Comparison of ENCODE assay signal across 8 mouse cellular contexts in the genomic region with DNA sequence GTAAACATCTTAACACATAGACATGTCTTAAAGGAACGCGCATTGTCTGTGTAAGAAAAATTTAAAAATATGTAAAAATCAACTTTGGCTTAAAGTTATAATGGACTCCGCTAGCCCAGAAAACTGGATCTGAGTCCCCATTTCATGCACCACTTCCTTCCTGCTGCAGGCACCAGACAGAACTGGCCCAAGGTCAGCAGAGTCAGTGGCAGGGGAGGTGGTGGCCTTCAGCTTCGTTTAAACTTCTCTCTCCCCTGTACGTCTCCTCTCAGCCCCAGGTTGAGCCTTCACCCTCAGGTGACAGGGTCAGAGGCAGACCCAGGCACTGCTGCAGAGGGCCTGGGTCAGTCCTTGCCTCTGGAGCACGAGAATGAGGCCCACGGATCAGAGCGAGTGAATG. TPM values are rescaled to one million over a fixed set of nuclear protein-coding genes. Genes with fewer than 3 reads are reported as not detected.
DNase-seq lines count a peak whose midpoint lies in the region; ATAC-seq and TF ChIP-seq lines count a peak whose summit lies in the region.
"Had no signal": no experiment of that assay in that cellular context is flagged by ENCODE, and none has a peak within 500 bp of the region (broad histone marks: within the 10 kb centered on the region; RNA-seq: fewer than 3 reads in every experiment).

No protein-coding gene starts in this region.

- H3K4me1 ChIP-seq in hindbrain, embryonic 10.5 days (replicated peaks) = peaks cover 33% of the 10 kb centered on the region
- H3K4me1 ChIP-seq in hindbrain, embryonic 13.5 days (replicated peaks) = peaks cover 14% of the 10 kb centered on the region; the same call in 1 of the 2 replicates
- H3K4me1 ChIP-seq in spleen, adult 2 months (ENCODE audit: control insufficient read depth, insufficient read depth, insufficient read length) = no peaks in the 10 kb centered on the region
- peaks cover 7% of the 10 kb centered on the region; the same call in 1 of the 2 replicates for H3K4me1 ChIP-seq in heart, postnatal 0 days (ENCODE audit: control insufficient read depth, insufficient read depth)

- H3K4me3 ChIP-seq in hindbrain, embryonic 10.5 days = no peak overlapping the region
- H3K4me3 ChIP-seq in hindbrain, embryonic 13.5 days = no peak overlapping the region
- no peak overlapping the region for H3K4me3 ChIP-seq in spleen, adult 2 months (ENCODE audit: extremely low read depth, insufficient read depth, insufficient read length)
- H3K4me3 ChIP-seq in heart, postnatal 0 days (ENCODE audit: low read depth, low read length) = no peak overlapping the region
- H3K4me3 ChIP-seq: neural tube, embryonic 12.5 days had no signal

- no peak for TF ChIP-seq CTCF in spleen, adult 2 months (IDR thresholded peaks at IDR 0.05; ENCODE audit: extremely low read depth, insufficient read depth, insufficient read length, insufficient replicate concordance)
- TF ChIP-seq CTCF in heart, postnatal 0 days (IDR thresholded peaks at IDR 0.05; ENCODE audit: low read depth) = no peak

- ATAC-seq in hindbrain, embryonic 13.5 days (ENCODE audit: low FRiP score) = no peak
- no peak for ATAC-seq in heart, postnatal 0 days (ENCODE audit: insufficient read depth, low read depth)

- TF ChIP-seq POLR2A in spleen, adult 2 months (IDR thresholded peaks at IDR 0.05; ENCODE audit: low read depth, low read length) = no peak

- WGBS in hindbrain, embryonic 10.5 days = 75% methylated on average over 8 of the region's 8 CpGs
- WGBS in hindbrain, embryonic 13.5 days = 76% methylated on average over 8 of the region's 8 CpGs
- 65% methylated on average over 8 of the region's 8 CpGs for WGBS in spleen, adult 2 months
- 64% methylated on average over 8 of the region's 8 CpGs for WGBS in heart, postnatal 0 days

- H3K27ac ChIP-seq in hindbrain, embryonic 10.5 days = 0 out of 2 replicates have a peak overlapping the region, but pooled peaks have one; percentile 40
- no peak overlapping the region for H3K27ac ChIP-seq in hindbrain, embryonic 13.5 days
- peak overlapping the region; percentile 44; the same call in 1 of the 2 replicates for H3K27ac ChIP-seq in spleen, adult 2 months (ENCODE audit: insufficient read depth, low read length)
- peak overlapping the region; percentile 46; the same call in 1 of the 2 replicates for H3K27ac ChIP-seq in heart, postnatal 0 days (ENCODE audit: low read depth)
- H3K27ac ChIP-seq: neural tube, embryonic 12.5 days had no signal

- H3K27me3 ChIP-seq in hindbrain, embryonic 10.5 days (ENCODE audit: insufficient read depth, poor library complexity, severe bottlenecking) = no peaks in the 10 kb centered on the region
- no peaks in the 10 kb centered on the region; the same call in 1 of the 2 replicates for H3K27me3 ChIP-seq in hindbrain, embryonic 13.5 days
- no peaks in the 10 kb centered on the region for H3K27me3 ChIP-seq in spleen, adult 2 months (ENCODE audit: control insufficient read depth, insufficient read depth, low read length)
- no peaks in the 10 kb centered on the region for H3K27me3 ChIP-seq in heart, postnatal 0 days (ENCODE audit: control insufficient read depth, insufficient read depth, low read length)
- H3K27me3 ChIP-seq: neural tube, embryonic 12.5 days had no signal

- 0 out of 2 replicates have a peak, but pooled peaks cover 8% of the 10 kb centered on the region for H3K36me3 ChIP-seq in hindbrain, embryonic 10.5 days
- H3K36me3 ChIP-seq in hindbrain, embryonic 13.5 days = no peaks in the 10 kb centered on the region
- H3K36me3 ChIP-seq in spleen, adult 2 months (ENCODE audit: control insufficient read depth, insufficient read depth, low read length) = no peaks in the 10 kb centered on the region
- H3K36me3 ChIP-seq in heart, postnatal 0 days (replicated peaks; ENCODE audit: control insufficient read depth, insufficient read depth, low read length) = no peaks in the 10 kb centered on the region
- H3K36me3 ChIP-seq: neural tube, embryonic 12.5 days had no signal

- TF ChIP-seq EP300 in heart, postnatal 0 days (IDR thresholded peaks at IDR 0.05; ENCODE audit: low read depth) = no peak

- no peak overlapping the region for H3K9ac ChIP-seq in hindbrain, embryonic 13.5 days
- H3K9ac ChIP-seq in heart, postnatal 0 days (replicated peaks; ENCODE audit: low read depth, low read length) = no peak overlapping the region
- H3K9ac ChIP-seq: neural tube, embryonic 12.5 days had no signal

- no peak overlapping the region for H3K4me2 ChIP-seq in hindbrain, embryonic 13.5 days
- no peak overlapping the region for H3K4me2 ChIP-seq in heart, postnatal 0 days (ENCODE audit: low read depth, low read length)
- H3K4me2 ChIP-seq: neural tube, embryonic 12.5 days had no signal

- H3K9me3 ChIP-seq in hindbrain, embryonic 10.5 days = no peaks in the 10 kb centered on the region
- H3K9me3 ChIP-seq in hindbrain, embryonic 13.5 days = no peaks in the 10 kb centered on the region
- H3K9me3 ChIP-seq in heart, postnatal 0 days (replicated peaks; ENCODE audit: control insufficient read depth, low read length) = no peaks in the 10 kb centered on the region
- H3K9me3 ChIP-seq: neural tube, embryonic 12.5 days had no signal

- no peak for DNase-seq in hindbrain, embryonic 10.5 days (ENCODE audit: low spot score)
- DNase-seq in spleen, adult 2 months (ENCODE audit: low read depth in 1 of 2, low spot score in 2 of 2) = no peak
- no peak for DNase-seq in spleen, adult 12 weeks (ENCODE audit: low spot score)
- DNase-seq in heart, postnatal 0 days (ENCODE audit: low spot score) = no peak
- no peak for DNase-seq in right cerebral cortex, adult 18-20 months
- no peak for DNase-seq in adipocyte (ENCODE audit: low spot score)

RNA-seq across cellular contexts. Expression of gene Wipf1, which starts 6.6 kb away (rescaled TPM):
- 8.6 TPM in 2 replicates for polyA plus RNA-seq in hindbrain, embryonic 10.5 days (2016; fragmentation: Nextera tagmentation; extraction: Ambion mirVana)
- 2.3 and 2.5 TPM in 2 replicates for polyA plus RNA-seq in hindbrain, embryonic 13.5 days (2015; fragmentation: Nextera tagmentation; extraction: Ambion mirVana)
- 58.7 and 72.8 TPM in 2 replicates for polyA plus RNA-seq in spleen, adult 2 months (2012; rRNA removed)
- total RNA-seq in heart, postnatal 0 days (2014; rRNA removed; ENCODE audit: low replicate concordance) = 1.7 and 20.3 TPM in 2 replicates
- polyA plus RNA-seq in heart, postnatal 0 days (2015; fragmentation: Nextera tagmentation; extraction: Ambion mirVana) = 2.9 and 3.1 TPM in 2 replicates

RNA-seq across cellular contexts. Expression of gene Chrna1, which starts 57.2 kb away (rescaled TPM):
- polyA plus RNA-seq in hindbrain, embryonic 10.5 days (2016; fragmentation: Nextera tagmentation; extraction: Ambion mirVana) = 0.69 and 1.00 TPM in 2 replicates
- polyA plus RNA-seq in hindbrain, embryonic 13.5 days (2015; fragmentation: Nextera tagmentation; extraction: Ambion mirVana) = 0.40 and 0.45 TPM in 2 replicates
- not detected in 2 replicates for polyA plus RNA-seq in spleen, adult 2 months (2012; rRNA removed)
- not detected in 2 replicates for total RNA-seq in heart, postnatal 0 days (2014; rRNA removed; ENCODE audit: low replicate concordance)
- polyA plus RNA-seq in heart, postnatal 0 days (2015; fragmentation: Nextera tagmentation; extraction: Ambion mirVana) = 0.03 and 0.05 TPM in 2 replicates
